Mouse (Mus musculus) lung, postnatal 0 days (tissue): ENCODE data around the gene Nrm.

Source experiments
- CTCF ChIP-seq: IDR thresholded peaks from 2 replicates; pipeline ENCODE4 v1.5.1; 2016; ENCODE audit warnings: antibody characterized with exemption, mild to moderate bottlenecking
- EP300 ChIP-seq: IDR thresholded peaks from 2 replicates; pipeline ENCODE4 v1.6.1; 2016; ENCODE audit warnings: antibody characterized with exemption, mild to moderate bottlenecking, control low read depth

DNA sequence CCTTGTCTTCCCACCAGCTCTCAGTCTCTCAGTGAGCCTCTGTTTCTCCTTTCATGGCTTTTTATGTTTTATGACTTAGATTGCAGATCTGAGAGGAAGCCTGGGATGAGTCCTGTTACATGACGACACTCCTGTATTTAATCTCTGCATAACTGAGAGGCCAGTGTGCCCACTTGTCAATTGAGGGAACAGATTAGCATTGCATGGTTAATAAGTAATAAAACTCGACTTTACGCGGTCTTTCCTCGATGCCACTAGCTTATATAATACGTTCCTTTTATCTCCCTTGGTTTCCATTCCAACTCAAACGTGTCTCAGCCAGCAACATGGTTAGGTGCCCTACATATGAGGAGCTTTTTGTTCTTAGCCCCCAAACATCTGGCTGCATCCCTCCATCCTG is 45.3 kb upstream of the Nrm start:
- no peak for TF ChIP-seq CTCF
- TF ChIP-seq EP300, result no peak; the same call in 1 of the 2 replicates
